Mouse (Mus musculus) 3134 (cell line): ENCODE results near the gene Pde6d.
"Not testable (repeated sequence)": the region's sequence is repeated elsewhere in the genome, so short reads cannot be mapped to it uniquely, and the experiment has no call there.

ENCODE experiments used
- DNase-seq: peaks from one replicate; pipeline ENCODE4 v3.0.0-alpha.2; 2011; ENCODE audit warnings: low spot score; ENCODE audit not compliant: insufficient read length; ENCODE audit errors: extremely low read depth

The Pde6d gene

DNA sequence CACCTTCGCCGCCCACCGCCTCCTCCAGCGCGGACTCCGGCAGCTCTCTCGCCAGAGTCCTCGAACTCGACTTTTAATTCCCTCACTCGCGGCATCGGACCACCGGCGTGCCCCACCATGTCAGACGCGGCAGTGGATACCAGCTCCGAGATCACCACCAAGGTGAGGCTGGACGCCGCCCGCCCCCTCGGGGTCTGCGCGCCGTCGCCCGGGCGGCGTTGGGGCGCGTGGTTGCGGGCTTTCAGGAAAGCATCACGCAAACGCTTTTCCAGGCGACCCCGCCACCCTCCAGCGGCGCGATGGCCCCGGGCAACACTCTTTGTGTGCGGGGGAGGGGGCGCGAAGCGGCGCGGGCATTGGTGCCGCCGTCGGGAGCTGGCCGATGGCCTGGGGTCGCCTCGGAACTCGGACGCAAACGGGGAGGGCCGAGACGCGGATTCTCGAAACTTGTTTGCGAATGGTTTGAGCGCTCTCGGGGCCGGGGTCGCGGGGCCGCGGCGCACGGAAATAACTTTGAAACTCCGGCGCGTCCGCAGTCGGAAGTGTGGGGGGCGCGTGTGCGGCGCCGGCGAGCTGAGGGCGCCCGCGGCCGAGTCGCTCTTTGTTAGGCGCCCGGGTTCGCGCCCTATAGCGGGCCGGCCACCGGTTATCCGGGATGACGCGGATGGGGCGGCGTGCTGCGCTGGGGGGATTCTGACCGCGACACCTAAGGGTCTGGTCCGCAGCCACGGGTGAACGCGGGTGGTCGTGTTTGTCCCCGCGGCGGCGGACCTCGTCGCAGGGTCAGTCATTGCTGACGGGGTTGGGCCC, 55.4 kb downstream of the Pde6d start:
- peak; percentile 53 for DNase-seq

DNA sequence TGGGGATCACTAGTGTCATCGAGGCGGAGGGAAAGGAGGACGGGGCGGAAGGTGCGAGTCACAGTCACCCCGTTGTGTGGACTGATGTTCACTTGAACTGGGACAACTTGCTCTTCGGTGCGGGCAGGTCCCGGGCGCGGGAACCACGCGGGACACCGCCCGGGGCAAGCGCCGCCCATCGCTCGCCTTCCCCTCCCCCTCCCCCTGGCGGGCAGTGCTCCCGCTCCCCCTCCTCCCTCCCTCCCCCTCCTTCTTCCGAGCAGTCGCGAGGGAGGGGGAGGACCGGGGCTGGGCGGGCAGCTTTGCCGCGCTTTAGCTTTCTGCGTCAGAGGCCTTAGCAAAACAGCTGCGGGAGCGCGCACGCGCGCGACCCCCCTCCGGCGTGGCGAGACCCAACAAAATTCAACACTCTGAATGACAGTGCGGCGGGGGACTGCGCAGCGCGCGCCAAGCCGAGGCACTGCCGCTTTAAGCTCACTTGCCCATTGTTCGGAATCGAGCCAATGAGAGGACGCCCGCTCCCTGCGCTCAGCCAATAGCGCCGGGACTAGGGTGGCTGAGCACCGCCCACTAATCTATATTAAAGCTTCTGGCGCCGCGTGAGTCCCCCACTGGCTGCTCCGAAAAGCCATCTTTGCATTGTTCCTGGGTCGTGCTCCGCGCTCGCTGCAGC, 56.2 kb downstream of the Pde6d start, which contains the start of gene Ptma:
Gene Ptma (plus strand): TSS at position 611 of the 673 bp plus-strand sequence.
- DNase-seq: peak; percentile 100

DNA sequence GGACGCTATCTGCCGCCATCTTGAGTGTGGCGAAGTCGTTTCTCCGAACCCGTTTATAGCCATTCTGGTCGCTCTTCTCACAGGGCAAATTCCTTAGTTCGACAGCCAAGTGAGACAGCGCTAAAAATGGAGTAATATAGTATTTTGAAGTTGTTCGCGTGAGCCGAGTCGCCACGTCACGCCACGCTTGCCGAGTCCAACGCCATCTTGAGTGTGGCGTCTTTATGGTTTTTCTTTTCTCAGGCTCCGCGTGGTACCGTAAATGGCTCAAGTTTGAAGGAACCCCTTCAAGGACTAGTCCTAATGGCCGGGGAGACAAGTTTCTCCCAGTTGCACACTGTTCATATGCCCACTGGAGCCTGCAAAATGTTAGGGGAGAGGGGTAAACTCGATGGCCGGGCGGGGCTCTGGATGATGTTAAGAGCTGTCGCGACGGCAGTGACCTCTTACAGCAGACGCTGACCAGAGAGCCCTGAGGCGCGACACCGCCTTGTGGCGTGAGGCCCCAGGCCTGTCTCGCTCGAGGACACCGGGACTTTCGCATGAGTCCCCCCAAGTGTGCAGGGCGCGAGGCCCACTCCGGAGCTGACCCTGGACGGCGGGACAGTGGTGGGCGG, 56.8 kb downstream of the Pde6d start:
- no peak for DNase-seq

DNA sequence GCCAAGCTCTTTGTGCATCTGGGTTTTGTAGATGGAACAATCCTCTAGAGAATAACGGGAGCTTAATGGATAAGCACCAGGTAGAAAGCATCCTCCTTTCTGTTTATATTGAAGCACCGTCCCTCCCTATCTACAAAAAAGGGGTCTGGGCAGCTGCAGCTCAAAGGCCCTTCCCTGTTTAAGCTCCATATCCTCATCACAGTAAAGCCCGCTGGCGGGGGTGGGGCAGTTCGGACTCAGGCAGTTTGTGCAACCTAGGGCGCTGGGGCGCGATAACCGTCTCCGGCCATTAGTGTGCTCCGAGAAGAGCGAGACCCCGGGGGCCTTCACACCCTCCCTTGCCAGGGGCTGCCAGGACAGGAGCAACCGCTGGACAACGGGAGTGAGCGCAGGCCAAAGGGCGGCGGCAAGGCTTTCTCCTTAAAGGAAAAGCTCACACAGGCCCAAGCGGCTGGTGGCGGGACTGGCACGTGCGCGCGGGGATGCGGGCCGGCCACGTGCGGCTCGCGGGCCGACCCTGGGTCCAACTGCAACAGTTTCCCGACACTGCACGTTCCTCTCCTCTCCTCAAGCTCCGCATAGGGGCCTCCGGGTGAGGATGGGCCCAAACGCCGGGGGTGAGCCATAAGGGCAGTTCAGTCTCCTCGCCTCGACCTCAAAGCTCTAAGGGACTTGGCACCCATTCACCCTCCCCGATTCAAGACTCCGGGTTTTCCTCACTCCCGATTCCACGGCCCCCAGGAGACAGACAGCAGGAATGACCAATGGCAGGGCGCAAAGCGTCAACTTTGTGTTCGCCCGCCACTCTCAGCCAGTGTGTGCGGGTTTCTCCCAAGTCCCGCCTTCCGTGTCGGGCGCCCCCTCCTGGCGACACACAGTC, 57.6 kb downstream of the Pde6d start:
- peak; percentile 93 for DNase-seq

GRCm38 (mm10) chr1:86523776-86524618, 58.4 kb downstream of the Pde6d start:
- DNase-seq: no peak

- peak; percentile 91 for DNase-seq
Observed at GRCm38 (mm10) chr1:86522286-86522871, 60.0 kb downstream of the Pde6d start.

- no peak for DNase-seq
Observed at GRCm38 (mm10) chr1:86520361-86520760, 62.1 kb downstream of the Pde6d start.

GRCm38 (mm10) chr1:86517076-86517475, 65.4 kb downstream of the Pde6d start:
- no peak for DNase-seq

- DNase-seq: no peak
Observed at GRCm38 (mm10) chr1:86515715-86516410, 66.6 kb downstream of the Pde6d start.

DNA sequence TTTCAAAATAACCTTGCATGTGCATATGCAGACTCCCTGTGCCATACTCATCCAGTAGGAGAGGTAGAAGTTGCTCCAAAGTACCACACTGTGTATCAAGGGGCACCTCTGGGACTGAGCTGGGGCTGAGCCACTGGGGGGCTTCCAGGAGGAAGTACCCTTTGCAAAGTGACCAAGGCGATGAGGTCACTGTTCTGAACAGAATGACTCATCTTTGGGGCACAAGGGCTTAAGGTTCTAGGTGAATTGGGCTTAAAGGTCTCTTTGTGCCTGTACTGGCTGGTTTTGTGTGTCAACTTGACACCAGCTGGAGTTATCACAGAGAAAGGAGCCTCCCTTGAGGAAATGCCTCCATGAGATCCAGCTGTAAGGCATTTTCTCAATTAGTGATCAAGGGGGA, 69.4 kb downstream of the Pde6d start:
- not testable (repeated sequence) for DNase-seq

GRCm38 (mm10) chr1:86512154-86512720, 70.2 kb downstream of the Pde6d start:
- no peak for DNase-seq

DNA sequence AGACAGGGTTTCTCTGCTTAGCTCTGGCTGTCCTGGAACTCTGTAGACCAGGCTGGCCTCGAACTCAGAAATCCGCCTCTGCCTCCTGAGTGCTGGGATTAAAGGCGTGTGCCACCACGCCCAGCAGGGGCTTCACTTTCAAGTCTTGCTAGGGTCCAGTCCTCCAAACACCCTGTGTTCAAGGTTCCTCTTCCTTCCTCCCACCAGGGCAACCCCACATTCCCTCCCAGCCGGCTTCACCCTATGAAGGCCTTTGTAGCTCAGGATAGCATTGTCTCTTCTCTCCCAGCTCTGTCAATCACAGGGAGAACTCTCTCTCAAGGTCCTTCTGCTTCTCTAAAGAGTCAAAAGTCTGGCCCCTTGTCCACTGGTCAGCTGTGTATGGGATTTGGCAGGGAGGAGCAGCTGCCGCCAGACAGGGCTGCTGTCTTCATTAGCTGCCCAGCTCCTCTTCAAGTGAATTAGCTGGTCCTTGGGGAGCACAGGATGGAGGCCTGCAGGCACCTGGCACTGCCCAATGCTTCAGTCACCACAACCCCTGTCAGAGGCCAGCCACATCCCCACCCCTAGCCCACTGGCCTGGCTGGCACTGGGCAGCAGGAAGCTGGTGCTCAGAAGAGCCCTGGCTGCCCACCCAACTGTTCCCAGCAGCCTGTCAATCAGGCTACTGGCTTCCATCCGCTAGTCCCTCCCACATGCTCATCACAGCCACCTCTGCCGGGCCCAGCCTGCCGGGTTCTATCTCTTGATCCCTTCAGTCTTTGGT, 71.6 kb downstream of the Pde6d start:
- DNase-seq: peak; percentile 72

GRCm38 (mm10) chr1:86510266-86510665, 72.2 kb downstream of the Pde6d start:
- DNase-seq: no peak

- peak; percentile 80 for DNase-seq
Observed at GRCm38 (mm10) chr1:86509410-86509809, 73.0 kb downstream of the Pde6d start.

DNA sequence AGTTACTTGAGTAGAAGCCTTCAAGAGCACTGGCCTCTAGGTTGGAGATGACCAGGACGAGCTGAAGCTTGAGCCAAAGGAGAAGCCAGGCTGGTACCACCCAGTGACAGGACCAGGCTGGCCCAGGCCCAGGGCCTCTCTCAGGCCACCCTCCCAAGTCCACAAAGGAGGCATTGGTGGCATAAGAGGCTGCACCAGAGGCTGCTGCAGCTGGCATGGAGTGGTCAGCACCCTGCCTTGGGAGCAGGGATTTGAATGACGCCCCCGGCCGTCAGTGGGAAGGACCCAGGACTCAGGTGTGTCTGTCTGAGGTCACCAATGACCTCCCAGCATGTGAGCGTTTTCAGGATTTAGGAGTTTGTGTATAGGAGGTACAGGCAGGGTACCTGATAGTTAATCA, 74.6 kb downstream of the Pde6d start:
- no peak for DNase-seq

DNA sequence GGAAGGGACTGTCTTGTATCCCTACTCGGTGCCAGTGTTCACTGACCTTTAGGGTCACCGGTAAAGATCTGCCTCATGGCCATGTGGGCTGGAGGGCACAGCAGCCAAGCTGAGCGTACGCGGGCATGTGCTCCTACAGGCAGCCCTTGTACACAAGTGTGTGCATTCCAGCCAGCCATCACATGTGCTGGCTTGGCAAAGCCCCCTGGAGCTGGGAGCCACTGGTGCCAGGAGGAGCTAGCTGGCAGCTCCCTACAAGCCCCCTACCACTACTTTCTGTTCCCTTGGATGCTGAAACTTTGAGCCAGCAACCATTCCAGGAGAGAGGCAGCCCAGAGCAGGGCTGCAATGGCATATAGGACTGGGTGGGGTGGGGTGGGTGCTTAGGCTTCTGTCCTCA, 76.0 kb downstream of the Pde6d start:
- no peak for DNase-seq

DNA sequence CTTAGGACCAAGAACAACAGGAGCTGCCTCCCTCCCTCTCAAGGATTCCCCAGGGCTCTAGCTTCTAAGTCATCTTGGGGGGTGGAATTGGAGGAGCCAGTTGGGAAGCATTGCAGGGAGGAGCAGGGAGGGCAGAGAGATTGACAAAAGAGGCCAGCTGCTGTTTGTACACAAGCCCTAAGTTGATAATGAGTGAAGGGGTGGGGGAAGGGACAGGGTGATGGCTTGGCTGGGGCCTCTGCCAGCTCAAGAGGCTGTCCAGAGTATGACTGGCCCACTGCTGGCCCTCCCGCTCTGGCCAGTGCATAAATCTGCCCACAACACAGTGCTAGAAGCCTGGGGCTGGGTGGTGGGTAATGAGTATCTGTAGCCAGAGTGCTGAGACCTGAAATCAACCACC, 77.0 kb downstream of the Pde6d start:
- peak; percentile 53 for DNase-seq
